Mouse (Mus musculus) intestine, embryonic 15.5 days (tissue): ENCODE results near the gene Rfc2. TPM values are rescaled to one million over a fixed set of nuclear protein-coding genes. Genes with fewer than 3 reads are reported as not detected.
A peak's percentile ranks its signal among the peaks of the same experiment; 100 is the strongest.

ENCODE experiments used
- ATAC-seq: fragments of 200-750 bp; cut with Nextera tagmentation; 2 replicates; pipeline ENCODE4 v1.8.0; 2017; ENCODE audit warnings: moderate TSS enrichment, moderate library complexity
- H3K27ac ChIP-seq: fragments of 300-500 bp; sonication (generic); 2 replicates; pipeline ENCODE4 v1.5.1; 2015; ENCODE audit warnings: mild to moderate bottlenecking, inconsistent platforms
- H3K27me3 ChIP-seq: fragments of 300-500 bp; sonication (generic); replicated peaks from 2 replicates; pipeline ENCODE4 v1.6.1; 2015; ENCODE audit warnings: inconsistent platforms
- H3K36me3 ChIP-seq: fragments of 300-500 bp; sonication (generic); 2 replicates; pipeline ENCODE4 v1.6.1; 2015; ENCODE audit warnings: inconsistent platforms
- H3K4me1 ChIP-seq: fragments of 300-500 bp; sonication (generic); replicated peaks from 2 replicates; pipeline ENCODE4 v1.6.1; 2015; ENCODE audit warnings: inconsistent platforms
- H3K4me2 ChIP-seq: fragments of 300-500 bp; sonication (generic); replicated peaks from 2 replicates; pipeline ENCODE4 v1.6.1; 2015; ENCODE audit warnings: mild to moderate bottlenecking, inconsistent platforms
- H3K4me3 ChIP-seq: fragments of 300-500 bp; sonication (generic); replicated peaks from 2 replicates; pipeline ENCODE4 v1.5.1; 2015; ENCODE audit warnings: inconsistent platforms
- H3K9ac ChIP-seq: fragments of 300-500 bp; sonication (generic); 2 replicates; pipeline ENCODE4 v1.6.1; 2015; ENCODE audit warnings: inconsistent platforms
- H3K9me3 ChIP-seq: fragments of 300-500 bp; sonication (generic); 2 replicates; pipeline ENCODE4 v1.6.1; 2016; ENCODE audit warnings: inconsistent platforms
- WGBS: fragments of 180-500 bp; shearing (Covaris S2); methylation state at CpG from one replicate; pipeline ENCODE4 v1.1.7; 2015; 5-methylcytosine and 5-hydroxymethylcytosine counted together
- polyA plus RNA-seq: library from polyadenylated mRNA; unstranded; fragments of >200 nt; fragmentation: Nextera tagmentation; extraction: Ambion mirVana; gene quantifications from 2 replicates; pipeline ENCODE4 v1.2.1, GENCODE M21; 2015

Gene Rfc2
- polyA plus RNA-seq, 1 experiment from 2014 or later, result 247 TPM

GRCm38 (mm10) chr5:134568964-134569491 lies 12.1 kb upstream of the Rfc2 start:
- no peaks in the 10 kb centered on the region for H3K36me3 ChIP-seq
- no peaks in the 10 kb centered on the region for H3K9me3 ChIP-seq
- ATAC-seq, result 0 out of 2 replicates have a peak, but pooled peaks have one; percentile 48
- peak overlapping the region; percentile 71 for H3K27ac ChIP-seq
- 39% methylated on average over 8 of the region's 8 CpGs for WGBS
- H3K27me3 ChIP-seq, result no peaks in the 10 kb centered on the region
- H3K4me1 ChIP-seq, result peaks cover 10% of the 10 kb centered on the region; the same call in 1 of the 2 replicates
- no peak overlapping the region for H3K4me3 ChIP-seq
- H3K4me2 ChIP-seq, result no peak overlapping the region
- H3K9ac ChIP-seq, result no peak overlapping the region

- peak overlapping the region; percentile 80 for H3K27ac ChIP-seq
- whole genome bisulfite sequencing, result 1% methylated on average over 23 of the region's 23 CpGs
- H3K4me3 ChIP-seq, result peak overlapping the region; percentile 46
- peak overlapping the region; percentile 85 for H3K4me2 ChIP-seq
- no peaks in the 10 kb centered on the region for H3K36me3 ChIP-seq
- H3K4me1 ChIP-seq, result peaks cover 10% of the 10 kb centered on the region; the same call in 1 of the 2 replicates
- no peaks in the 10 kb centered on the region for H3K27me3 ChIP-seq
- no peaks in the 10 kb centered on the region for H3K9me3 ChIP-seq
- H3K9ac ChIP-seq, result peak overlapping the region; percentile 21
- peak; percentile 77 for ATAC-seq
These were observed 9.2 kb upstream of the Rfc2 start for GRCm38 (mm10) chr5:134571730-134572507.

GRCm38 (mm10) chr5:134572508-134573214 lies 8.5 kb upstream of the Rfc2 start:
- Histone ChIP-seq H3K36me3 (no peaks in the 10 kb centered on the region), H3K4me1 (peaks cover 10% of the 10 kb centered on the region; the same call in 1 of the 2 replicates), H3K9ac (peak overlapping the region; percentile 21; the same call in 1 of the 2 replicates), H3K27ac (peak overlapping the region; percentile 80), H3K9me3 (no peaks in the 10 kb centered on the region), H3K4me3 (peak overlapping the region; percentile 46), H3K27me3 (no peaks in the 10 kb centered on the region), H3K4me2 (peak overlapping the region; percentile 85)
- 0 out of 2 replicates have a peak, but pooled peaks have one; percentile 6 for ATAC-seq
- WGBS, result 36% methylated on average over 10 of the region's 10 CpGs

- peaks cover 4% of the 10 kb centered on the region; the same call in 1 of the 2 replicates for H3K4me1 ChIP-seq
- no peaks in the 10 kb centered on the region for H3K36me3 ChIP-seq
- H3K4me3 ChIP-seq, result no peak overlapping the region
- H3K27ac ChIP-seq, result no peak overlapping the region
- H3K27me3 ChIP-seq, result no peaks in the 10 kb centered on the region
- no peaks in the 10 kb centered on the region for H3K9me3 ChIP-seq
- no peak for ATAC-seq
- 93% methylated on average over 5 of the region's 5 CpGs for WGBS
- no peak overlapping the region for H3K4me2 ChIP-seq
- H3K9ac ChIP-seq, result no peak overlapping the region
These were observed 5.3 kb upstream of the Rfc2 start for GRCm38 (mm10) chr5:134575833-134576232.

- no peak overlapping the region for H3K27ac ChIP-seq
- H3K36me3 ChIP-seq, result no peaks in the 10 kb centered on the region
- 72% methylated on average over 14 of the region's 14 CpGs for WGBS
- H3K4me2 ChIP-seq, result no peak overlapping the region
- no peaks in the 10 kb centered on the region for H3K27me3 ChIP-seq
- no peak overlapping the region for H3K4me3 ChIP-seq
- no peaks in the 10 kb centered on the region for H3K9me3 ChIP-seq
- ATAC-seq, result no peak
- H3K9ac ChIP-seq, result no peak overlapping the region
- H3K4me1 ChIP-seq, result peaks cover 4% of the 10 kb centered on the region; the same call in 1 of the 2 replicates
These were observed 4.5 kb upstream of the Rfc2 start for GRCm38 (mm10) chr5:134576517-134577220.

GRCm38 (mm10) chr5:134577534-134577933 lies 3.6 kb upstream of the Rfc2 start:
- Histone ChIP-seq H3K27ac (no peak overlapping the region), H3K9me3 (no peaks in the 10 kb centered on the region), H3K4me3 (no peak overlapping the region), H3K4me2 (no peak overlapping the region), H3K4me1 (peaks cover 2% of the 10 kb centered on the region; the same call in 1 of the 2 replicates), H3K27me3 (no peaks in the 10 kb centered on the region), H3K9ac (no peak overlapping the region), H3K36me3 (no peaks in the 10 kb centered on the region)
- no peak for ATAC-seq
- 87% methylated on average over 7 of the region's 7 CpGs for WGBS

GRCm38 (mm10) chr5:134579135-134579534 lies 2.0 kb upstream of the Rfc2 start:
- Histone ChIP-seq H3K4me1 (peaks cover 9% of the 10 kb centered on the region; the same call in 1 of the 2 replicates), H3K27me3 (no peaks in the 10 kb centered on the region), H3K27ac (no peak overlapping the region), H3K9ac (no peak overlapping the region), H3K9me3 (no peaks in the 10 kb centered on the region), H3K4me3 (no peak overlapping the region), H3K4me2 (no peak overlapping the region), H3K36me3 (no peaks in the 10 kb centered on the region)
- no peak for ATAC-seq
- WGBS, result 64% methylated on average over 3 of the region's 3 CpGs

- Histone ChIP-seq H3K4me1 (peaks cover 9% of the 10 kb centered on the region; the same call in 1 of the 2 replicates), H3K4me3 (peak overlapping the region; percentile 83), H3K36me3 (peaks cover 5% of the 10 kb centered on the region; the same call in 1 of the 2 replicates), H3K27ac (peak overlapping the region; percentile 67; the same call in 1 of the 2 replicates), H3K9ac (peak overlapping the region; percentile 77), H3K27me3 (no peaks in the 10 kb centered on the region), H3K9me3 (no peaks in the 10 kb centered on the region), H3K4me2 (peak overlapping the region; percentile 74)
- 8% methylated on average over 27 of the region's 30 CpGs for WGBS
- ATAC-seq, result peak; percentile 98
These were observed 1.2 kb downstream of the Rfc2 start for GRCm38 (mm10) chr5:134582221-134582907.

- H3K4me2 ChIP-seq, result peak overlapping the region; percentile 74
- H3K27ac ChIP-seq, result 0 out of 2 replicates have a peak overlapping the region, but pooled peaks have one; percentile 67
- H3K36me3 ChIP-seq, result peaks cover 6% of the 10 kb centered on the region; the same call in 1 of the 2 replicates
- WGBS, result 27% methylated on average over 15 of the region's 15 CpGs
- H3K9ac ChIP-seq, result peak overlapping the region; percentile 77
- H3K9me3 ChIP-seq, result no peaks in the 10 kb centered on the region
- peak; percentile 52; the same call in 1 of the 2 replicates for ATAC-seq
- H3K27me3 ChIP-seq, result no peaks in the 10 kb centered on the region
- peaks cover 9% of the 10 kb centered on the region; the same call in 1 of the 2 replicates for H3K4me1 ChIP-seq
- H3K4me3 ChIP-seq, result peak overlapping the region; percentile 83
These were observed 2.1 kb downstream of the Rfc2 start for GRCm38 (mm10) chr5:134583006-134583883.

- ATAC-seq, result no peak
- Histone ChIP-seq H3K9ac (peak overlapping the region; percentile 77; the same call in 1 of the 2 replicates), H3K27ac (no peak overlapping the region), H3K4me1 (peaks cover 9% of the 10 kb centered on the region; the same call in 1 of the 2 replicates), H3K9me3 (no peaks in the 10 kb centered on the region), H3K27me3 (no peaks in the 10 kb centered on the region), H3K4me3 (peak overlapping the region; percentile 83; the same call in 1 of the 2 replicates), H3K4me2 (peak overlapping the region; percentile 74), H3K36me3 (peaks cover 6% of the 10 kb centered on the region; the same call in 1 of the 2 replicates)
- WGBS, result 66% methylated on average over 3 of the region's 3 CpGs
These were observed 2.7 kb downstream of the Rfc2 start for GRCm38 (mm10) chr5:134583884-134584213.
